Mouse (Mus musculus): ENCODE measurements around the gene Syk.

The Syk gene

DNA sequence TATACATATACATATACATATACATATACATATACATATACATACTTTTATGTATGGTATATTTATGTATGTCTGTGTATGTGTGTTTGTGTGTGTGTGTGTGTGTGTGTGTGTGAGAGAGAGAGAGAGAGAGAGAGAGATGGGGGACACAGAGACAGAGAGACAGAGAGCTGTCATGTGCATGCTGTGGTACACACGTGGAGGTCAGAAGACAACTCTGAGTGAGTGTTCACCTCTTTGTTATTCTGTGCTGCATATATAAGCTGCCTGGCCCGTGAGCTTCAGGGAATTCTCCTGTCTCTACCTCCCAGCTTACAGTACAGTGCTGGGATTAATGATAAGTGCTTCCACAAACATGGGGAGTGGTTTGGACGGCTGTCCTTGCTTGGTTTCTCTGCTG lies 15.3 kb downstream of the Syk start:
- DNase-seq (ENCODE audit: low read depth, low spot score): no peak

DNA sequence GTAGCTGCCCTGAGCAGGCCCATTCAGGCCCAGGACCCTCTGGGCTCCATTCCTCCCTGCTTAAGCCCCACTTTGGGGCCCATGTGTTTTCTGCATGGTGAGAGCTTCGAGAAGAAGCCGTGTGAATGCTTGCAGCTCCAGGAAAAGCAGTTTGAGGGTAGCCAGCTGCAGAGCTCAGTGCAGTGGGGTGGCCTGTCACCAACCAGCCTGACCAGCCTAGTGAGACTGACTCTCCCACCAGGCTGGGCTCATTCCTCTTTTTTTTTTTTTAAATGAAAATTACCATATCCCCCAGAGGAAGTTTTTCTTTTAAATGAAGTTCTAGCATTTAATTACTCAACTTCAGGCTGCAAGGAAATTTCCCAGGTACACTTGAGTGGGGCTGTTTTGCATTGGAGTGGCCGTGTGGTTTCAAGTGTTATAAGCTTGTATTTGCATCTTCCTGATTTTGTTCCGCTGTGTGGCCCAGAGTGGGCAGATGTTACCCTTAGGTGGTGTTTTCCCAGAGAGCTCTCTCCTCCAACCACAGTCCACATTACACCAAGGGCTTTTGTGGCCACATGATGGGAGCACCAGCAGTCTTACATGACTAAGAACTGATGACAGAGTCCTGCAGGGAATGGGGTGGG lies 17.2 kb downstream of the Syk start:
- no peak for DNase-seq (ENCODE audit: low read depth, low spot score)

GRCm38 (mm10) chr13:52602752-52603151 lies 19.8 kb downstream of the Syk start:
- DNase-seq (ENCODE audit: low read depth, low spot score): no peak

- DNase-seq (ENCODE audit: low read depth, low spot score): peak; percentile 55
Observed at GRCm38 (mm10) chr13:52603704-52604349, 20.9 kb downstream of the Syk start.

GRCm38 (mm10) chr13:52605006-52605405 lies 22.0 kb downstream of the Syk start:
- no peak for DNase-seq (ENCODE audit: low read depth, low spot score)

DNA sequence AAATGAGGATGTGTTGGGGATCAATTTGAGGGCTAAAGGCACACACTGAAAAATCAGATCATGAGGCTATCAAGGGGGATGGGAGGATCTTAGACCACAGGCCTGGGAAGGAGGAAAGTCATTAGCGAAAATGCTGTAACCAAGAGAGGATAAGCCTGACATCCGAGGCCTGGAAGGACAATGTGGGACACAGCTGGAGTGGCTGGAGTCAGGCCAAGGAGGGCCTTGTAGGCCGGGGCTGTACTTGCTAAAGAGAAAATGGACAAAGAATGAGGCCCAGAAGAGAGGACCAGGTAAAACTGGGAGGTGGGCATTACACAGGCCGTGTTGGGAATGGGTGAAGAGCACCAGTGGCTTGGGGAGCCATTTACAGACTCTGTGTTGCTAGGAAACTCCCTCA lies 22.9 kb downstream of the Syk start:
- no peak for DNase-seq (ENCODE audit: low read depth, low spot score)

DNA sequence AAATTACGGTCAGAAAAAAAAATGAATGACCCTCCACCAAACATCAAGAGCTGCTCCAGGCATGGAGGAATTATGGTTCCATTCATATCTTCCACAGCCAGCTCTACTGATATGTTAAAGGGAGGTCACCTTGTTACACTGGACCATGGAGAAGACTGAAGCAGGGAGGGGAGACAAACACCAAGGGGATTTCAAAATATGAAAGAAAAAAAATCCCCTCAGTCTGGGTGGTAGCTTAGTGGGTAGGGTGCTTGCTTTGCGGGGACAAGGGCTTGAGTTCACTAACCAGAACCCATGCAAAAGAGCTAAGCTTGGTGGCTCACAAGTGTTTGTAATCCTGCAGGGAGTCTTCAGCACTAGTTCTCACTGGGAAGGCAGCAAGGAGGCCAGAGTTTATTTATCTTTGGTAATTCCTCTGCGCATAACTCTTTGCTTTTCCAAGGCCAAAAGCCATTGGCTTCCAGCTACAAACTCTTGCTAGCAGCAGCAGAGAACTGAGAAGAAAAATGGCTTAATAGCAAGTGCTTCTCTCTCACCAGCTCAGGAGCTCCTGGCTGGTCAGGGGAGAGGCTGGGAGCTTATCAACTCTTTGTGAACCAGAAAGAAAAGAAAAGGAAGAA lies 23.8 kb downstream of the Syk start:
- no peak for DNase-seq (ENCODE audit: low read depth, low spot score)

- no peak for DNase-seq (ENCODE audit: low read depth, low spot score)
Observed at GRCm38 (mm10) chr13:52607964-52608363, 25.0 kb downstream of the Syk start.

- no peak for DNase-seq (ENCODE audit: low read depth, low spot score)
Observed at GRCm38 (mm10) chr13:52610463-52610862, 27.5 kb downstream of the Syk start.

- no peak for DNase-seq (ENCODE audit: low read depth, low spot score)
Observed at GRCm38 (mm10) chr13:52613266-52613665, 30.3 kb downstream of the Syk start.

GRCm38 (mm10) chr13:52615085-52615484 lies 32.1 kb downstream of the Syk start:
- peak; percentile 16 for DNase-seq (ENCODE audit: low read depth, low spot score)

GRCm38 (mm10) chr13:52617096-52617714 lies 34.2 kb downstream of the Syk start:
- peak; percentile 29 for DNase-seq (ENCODE audit: low read depth, low spot score)

- DNase-seq (ENCODE audit: low read depth, low spot score): no peak
Observed at GRCm38 (mm10) chr13:52618592-52618991, 35.6 kb downstream of the Syk start.

DNA sequence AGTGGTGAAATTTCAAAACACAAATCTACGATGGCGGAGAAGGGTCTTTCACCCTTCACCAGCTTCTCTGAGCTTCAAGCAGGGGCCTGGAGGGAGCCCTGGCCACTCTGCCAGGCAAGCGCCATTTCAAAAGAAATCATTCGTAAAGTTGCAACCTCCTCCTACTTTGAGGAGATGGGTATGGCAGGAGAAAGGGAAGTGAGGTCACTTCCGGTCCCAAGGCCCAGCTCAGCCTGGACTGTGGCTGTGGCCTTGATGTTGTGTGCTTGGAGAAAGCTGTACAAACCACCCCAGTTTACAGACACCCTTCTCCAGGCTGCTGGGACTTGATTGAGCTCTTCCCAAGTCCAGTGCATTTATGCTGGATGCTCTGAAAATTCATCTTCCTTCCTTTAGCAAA lies 36.5 kb downstream of the Syk start:
- no peak for DNase-seq (ENCODE audit: low read depth, low spot score)

DNA sequence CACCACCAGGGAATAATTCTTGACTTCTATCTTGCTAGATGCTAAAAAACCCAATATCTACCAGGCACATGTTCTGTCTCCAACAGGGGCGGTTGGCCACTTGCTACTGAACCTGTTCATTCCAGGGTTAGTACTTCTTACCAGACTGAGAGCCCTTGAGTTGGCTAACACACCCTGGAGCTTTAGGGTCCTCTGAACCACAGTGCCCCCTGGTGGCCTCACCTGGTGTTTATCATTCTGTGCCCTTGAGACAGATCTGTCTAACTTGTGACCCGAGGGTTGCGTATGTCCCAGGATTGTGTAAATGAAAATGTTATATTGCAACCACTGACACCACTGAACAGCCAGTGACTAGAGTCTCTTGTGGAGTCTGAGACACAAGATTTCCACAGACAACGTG lies 41.1 kb downstream of the Syk start:
- peak; percentile 67 for DNase-seq (ENCODE audit: low read depth, low spot score)

DNA sequence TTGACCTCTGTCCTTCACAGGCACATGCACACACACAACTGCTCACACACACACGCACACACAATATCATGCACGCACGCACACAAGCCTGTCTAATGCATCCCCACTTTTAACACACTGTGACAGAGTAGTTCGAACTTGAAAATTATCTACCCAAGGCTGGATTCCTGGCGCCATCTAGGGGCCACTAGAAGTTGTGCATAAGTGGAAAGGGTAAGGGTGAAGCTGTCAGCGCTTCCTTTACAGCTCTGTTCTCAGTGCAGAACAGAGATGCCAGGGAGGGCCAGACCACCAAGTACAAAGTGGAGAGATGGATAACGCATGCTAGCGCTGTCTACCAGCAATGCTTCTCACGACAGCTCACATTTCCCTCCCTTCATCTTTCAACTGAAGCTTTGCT lies 45.6 kb downstream of the Syk start:
- DNase-seq (ENCODE audit: low read depth, low spot score): peak; percentile 69

- DNase-seq (ENCODE audit: low read depth, low spot score): no peak
Observed at GRCm38 (mm10) chr13:52631624-52632023, 48.7 kb downstream of the Syk start.

GRCm38 (mm10) chr13:52635484-52635883 lies 52.5 kb downstream of the Syk start:
- DNase-seq (ENCODE audit: low read depth, low spot score): no peak

DNA sequence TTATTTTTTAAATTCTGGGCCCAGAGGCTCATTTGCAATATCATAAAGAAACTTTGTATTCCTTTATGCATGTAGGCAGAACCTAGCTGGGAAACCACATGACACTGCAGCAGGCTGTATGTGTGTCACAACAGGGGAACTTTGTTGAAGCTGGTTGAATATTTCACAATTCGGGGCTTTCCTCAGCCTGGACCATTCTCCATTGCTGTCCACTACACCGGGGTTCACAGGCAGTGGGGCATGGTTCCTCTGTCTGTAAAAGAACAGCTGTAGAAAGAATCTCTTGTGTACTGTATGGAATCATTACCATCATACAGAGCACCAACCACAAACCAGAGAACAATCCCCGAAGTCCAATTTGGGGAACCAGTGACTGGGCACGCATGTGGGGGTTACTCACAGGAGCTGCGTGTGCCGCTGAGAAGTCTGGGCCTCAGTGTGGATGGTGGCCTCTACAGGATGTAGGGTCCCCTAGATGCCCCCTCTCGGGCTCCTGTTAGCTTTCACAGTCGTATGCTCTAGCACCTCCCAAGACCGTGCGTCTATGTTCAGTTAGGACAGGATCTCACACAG lies 53.3 kb downstream of the Syk start:
- no peak for DNase-seq (ENCODE audit: low read depth, low spot score)

DNA sequence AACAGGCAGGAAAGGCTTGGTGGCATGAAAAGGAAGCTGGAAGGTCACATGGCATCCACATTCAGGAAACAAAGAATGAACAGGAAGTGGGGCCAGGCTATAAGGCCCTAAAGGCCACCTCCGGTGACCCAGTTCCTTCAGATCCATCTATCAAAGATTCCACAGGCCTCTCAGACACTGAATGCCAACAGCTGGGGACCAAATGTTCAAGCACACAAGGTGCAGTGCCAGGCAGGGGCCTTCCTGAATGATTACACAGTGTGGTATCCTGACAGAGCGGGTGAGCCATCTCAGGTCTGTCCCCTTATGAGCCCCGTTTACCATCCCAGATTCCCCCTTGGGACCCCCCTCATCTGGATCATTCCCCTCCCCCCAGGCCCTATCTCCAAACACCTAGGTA lies 63.6 kb downstream of the Syk start:
- no peak for DNase-seq (ENCODE audit: low read depth, low spot score)

DNA sequence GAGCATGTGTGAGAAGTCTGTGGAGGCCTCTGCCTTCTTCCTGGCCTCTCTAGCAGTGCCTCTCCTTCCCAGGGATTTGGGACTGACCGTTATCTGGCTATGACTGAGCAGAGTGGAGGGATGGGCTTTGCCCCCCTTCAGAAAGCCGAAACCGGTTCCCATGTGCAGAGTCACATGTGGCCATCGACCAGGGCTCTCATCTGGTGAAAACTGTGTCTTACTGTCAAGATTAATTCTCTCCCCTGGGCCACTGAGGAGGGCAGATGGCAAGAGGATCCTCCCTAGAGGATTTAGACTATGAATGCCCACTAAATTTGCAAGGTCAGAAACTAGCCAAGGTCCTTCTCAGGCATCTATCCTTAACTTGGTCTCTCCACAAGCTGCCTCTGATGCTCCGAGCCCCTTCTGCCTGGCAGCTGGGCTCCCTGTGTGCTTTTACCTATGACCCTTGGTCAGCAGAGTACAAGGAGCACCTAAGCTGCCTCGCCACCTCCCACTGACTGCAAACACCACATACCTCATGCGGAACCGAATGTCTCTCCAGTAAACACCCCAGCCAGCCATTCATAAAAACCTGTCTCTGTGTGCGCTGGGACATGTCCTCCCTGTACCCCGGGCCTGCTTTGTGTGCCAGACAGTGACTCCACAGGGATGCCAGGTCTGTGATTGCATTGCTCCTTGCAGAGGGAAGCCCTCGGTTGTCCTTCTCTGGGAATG lies 65.2 kb downstream of the Syk start:
- no peak for DNase-seq (ENCODE audit: low read depth, low spot score)

Data from brain, adult 2 months (tissue).